Mouse (Mus musculus) frontal cortex, adult 2 months (tissue): Measurements from ENCODE around the gene Cd28. TPM values are rescaled to one million over a fixed set of nuclear protein-coding genes. Genes with fewer than 3 reads are reported as not detected.
"Not testable (repeated sequence)": the region's sequence is repeated elsewhere in the genome, so short reads cannot be mapped to it uniquely, and the experiment has no call there.

ENCODE experiments used
- DNase-seq, 2 experiments: peaks; one replicate each; pipeline ENCODE4 v3.0.0; 2022; ENCODE audit warnings: low spot score in 1 of 2; ENCODE audit errors: extremely low spot score in 1 of 2
- polyA plus RNA-seq: library from polyadenylated mRNA; depleted of rRNA; stranded (reverse); fragments of >200 nt; gene quantifications from 2 replicates; pipeline ENCODE4 v1.2.3, GENCODE M21; 2012

The Cd28 gene
- polyA plus RNA-seq, 1 experiment: 0.54 TPM

DNA sequence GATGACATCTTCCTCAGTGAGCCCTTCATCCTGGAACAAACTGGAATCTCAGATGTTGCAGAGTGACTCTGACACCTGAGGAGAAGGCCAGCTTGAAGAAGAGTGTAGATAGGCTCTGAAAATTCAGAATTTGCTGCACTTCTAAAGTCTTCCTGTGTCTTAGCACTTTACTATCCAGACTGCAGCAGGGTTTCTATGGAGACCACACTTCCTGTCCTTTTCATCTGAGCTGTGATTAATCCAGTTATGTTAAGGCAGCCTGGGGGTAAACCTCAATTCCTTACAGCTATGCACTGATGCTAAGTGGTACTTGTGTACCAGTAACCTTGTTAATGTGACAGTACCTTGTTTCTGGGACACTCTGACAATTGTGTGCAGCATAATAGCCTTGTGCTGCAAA is 77.1 kb downstream of the Cd28 start:
- peak; percentile 4 to 24 for DNase-seq

DNA sequence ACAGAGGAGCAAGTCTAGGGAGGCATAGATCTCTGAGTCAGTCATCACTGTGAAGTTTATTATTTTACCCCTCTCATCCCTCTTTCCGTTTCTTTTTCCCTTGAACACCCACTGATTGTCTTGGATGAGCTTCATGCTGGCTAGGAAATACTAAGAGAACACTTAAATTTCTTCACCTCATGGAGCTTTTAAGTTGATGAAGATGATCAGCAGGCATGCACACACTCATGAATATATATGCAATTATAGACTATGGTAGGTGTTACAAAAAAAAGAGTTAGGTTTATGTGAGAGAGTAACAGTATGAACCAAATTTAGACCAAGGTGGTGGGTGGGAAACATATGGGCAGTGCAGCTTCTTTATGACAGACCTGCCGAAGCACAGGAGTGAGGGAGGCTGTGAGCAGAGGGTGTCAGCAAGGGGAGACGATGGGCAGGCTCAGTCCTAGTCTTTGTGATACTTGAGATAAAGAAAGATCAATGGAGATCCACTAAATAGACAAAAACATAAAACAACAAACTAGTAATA is 79.1 kb downstream of the Cd28 start:
- peak; percentile 33 to 53 for DNase-seq

DNA sequence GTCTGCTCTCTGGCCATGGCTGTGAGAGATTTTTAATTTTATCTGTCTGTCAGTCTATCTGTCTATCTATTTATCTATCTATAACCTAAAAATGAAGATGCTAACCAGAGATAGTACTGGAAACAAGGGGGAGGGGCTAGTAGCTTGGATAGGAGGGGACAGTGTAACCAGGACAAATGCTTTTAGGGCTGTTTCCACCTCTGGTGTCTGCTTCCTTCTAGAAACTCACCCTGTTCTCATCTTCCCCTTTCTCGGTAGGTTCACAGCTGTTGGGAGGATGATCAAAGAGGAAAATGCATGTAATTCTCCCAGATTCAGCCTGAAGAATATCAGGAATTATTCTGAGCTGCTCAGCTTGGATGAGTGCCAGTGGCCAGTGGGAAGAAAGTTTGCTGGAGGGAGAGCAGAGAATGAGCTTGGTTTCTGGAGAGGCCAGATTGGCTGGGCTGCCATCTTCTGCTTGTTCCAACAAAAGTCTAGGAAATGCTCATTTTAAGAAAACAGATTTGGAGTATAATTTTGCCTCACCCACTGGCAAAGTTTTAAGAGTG is 83.3 kb downstream of the Cd28 start:
- peak in 1 of 2 experiments; percentile 29 for DNase-seq

DNA sequence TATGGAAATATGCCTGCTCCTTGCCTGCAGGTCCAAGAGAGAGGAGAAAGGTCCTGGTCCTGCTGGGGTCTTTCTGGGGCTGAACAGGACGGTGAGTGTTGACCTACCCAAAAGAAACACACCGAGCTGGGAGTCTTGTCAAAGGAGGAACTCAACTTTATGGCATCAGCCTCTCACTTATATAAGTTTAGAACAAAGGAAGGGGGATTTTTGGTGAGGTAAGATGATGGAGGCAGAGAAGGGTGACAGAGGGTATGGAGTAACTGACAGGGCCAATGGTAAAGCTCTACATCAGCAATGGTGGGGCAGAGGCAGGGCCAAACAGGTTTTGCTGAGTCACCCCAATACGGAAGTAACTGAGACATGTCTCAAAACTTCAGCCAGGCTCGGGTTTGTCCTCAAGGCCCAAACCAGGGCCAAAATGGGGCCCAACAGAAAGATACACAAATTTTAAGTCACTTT is 84.6 kb downstream of the Cd28 start:
- no peak for DNase-seq

DNA sequence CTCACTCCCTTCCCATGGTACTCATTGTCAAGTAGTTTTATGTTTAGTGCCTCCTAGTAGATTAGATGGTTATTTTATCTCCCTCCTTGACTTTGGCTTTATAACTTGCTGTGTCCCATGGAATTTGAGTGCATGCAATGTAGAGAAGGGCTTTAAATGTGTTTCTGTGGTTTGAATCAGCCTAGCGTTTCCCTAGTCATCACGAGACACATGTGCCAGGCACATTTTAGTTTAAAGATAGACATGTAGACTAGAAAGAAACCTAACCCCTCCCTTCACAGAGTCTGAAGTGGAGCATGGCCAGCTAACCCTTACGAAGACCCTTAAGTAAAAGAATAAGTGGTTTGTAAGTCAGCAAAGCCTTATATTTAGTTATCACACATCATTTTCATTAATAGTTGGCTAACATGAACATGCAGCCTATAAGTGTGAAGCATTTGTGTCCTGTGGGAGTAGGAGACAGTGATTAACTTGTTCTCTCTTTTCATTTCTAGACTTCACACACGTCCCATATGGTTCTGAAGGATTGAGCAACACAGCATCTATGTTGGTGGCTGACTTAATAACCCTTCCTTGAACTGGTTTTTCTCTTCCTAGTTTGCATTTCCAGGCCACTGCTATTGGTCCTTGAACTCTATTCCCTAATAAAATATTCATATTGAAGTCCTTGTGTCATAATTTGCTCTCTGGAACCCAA is 86.7 kb downstream of the Cd28 start:
- no peak for DNase-seq

DNA sequence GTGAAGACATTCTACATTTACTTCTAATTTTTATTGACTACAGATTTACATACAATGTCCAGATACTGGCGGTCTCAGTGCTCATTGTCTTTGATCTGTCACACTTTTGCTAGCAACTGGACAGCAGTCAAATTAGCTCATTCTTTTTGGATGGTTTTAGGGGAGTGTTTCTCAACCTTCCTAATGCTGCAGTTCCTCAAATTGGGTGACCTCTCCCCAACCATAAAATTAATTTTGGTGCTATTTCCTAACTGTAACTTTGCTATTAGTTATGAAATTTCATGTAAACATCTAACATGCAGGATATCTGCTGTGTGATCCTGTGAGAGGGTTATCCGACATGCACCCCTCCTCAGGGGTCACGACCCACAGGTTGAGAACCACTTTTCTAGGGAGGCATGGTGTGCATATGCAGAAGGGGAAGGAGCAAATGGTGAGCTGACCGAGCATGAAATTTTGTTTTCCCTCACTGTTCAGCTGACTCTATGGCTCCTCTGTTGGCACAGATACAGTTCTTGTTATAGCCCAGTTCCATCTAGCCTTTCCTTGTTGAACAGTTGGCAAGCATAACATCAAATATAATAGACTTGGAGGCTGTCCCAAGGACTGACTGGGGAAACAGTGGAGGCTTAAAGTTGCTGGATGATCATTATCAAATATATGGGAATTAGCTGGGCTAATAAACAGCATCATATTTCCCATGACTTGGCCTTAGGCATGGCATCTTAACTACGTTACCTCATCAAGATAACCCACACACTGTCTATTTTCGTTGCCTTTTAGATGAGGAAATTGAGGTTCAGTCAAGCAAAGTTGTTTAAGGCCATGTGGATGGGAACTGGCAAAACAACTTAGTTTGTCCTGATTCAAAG is 87.5 kb downstream of the Cd28 start:
- no peak for DNase-seq

DNA sequence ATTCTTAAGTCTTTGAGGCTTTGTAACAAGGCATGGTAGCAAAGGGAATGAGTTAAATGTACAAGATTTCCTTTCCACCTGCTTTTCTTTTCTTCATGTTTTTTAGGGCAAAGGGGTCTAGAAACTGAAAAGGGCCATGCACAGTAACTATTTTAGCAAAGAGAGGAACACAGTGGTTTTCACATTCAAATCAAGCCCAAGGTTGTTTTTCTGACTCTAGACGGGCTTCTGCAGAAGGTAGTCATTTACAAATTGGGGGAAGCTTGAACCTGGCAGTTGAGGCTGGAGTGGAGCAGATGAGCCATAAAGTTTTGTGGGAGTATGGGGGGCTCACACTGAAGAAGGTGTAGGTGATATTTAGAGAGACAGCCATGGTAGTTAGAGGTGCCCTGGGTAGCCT is 88.6 kb downstream of the Cd28 start:
- no peak for DNase-seq

DNA sequence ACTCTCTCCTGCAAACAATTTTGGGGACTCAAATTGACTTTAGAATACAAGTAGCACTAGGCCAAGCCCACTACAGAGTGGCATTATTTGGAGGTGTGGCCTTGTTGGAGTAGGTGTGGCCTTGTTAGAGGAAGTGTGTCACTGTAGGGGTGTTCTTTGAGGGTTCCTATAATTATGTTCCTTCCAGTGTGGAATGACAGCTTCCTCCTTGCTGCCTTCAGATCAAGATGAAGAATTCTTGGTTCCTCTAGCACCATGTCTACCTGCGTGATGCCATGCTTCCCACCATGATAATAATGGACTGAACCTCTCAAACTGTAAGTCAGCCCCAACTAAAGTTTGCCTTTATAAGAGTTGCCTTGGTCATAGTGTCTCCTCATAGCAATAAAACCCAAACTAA is 91.1 kb downstream of the Cd28 start:
- no peak for DNase-seq

DNA sequence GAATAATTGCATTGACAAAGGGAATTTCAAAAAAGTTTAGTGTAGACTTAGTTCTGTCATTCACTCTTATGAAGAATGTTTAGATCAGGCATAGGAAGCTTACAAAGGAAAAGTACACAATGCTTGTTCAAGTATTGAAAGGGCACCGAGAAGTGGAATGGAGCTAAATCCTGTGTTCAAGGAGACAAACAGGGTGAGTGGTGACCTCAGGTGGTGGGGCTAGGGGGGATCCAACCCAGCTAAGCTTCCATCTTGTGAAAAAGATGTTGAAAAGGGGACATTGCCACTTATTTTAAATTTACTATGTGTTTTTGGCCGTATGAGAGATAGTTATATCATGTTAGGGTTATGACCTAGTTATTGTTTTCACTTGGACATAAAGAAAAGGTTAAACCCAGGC is 91.9 kb downstream of the Cd28 start:
- DNase-seq: no peak

DNA sequence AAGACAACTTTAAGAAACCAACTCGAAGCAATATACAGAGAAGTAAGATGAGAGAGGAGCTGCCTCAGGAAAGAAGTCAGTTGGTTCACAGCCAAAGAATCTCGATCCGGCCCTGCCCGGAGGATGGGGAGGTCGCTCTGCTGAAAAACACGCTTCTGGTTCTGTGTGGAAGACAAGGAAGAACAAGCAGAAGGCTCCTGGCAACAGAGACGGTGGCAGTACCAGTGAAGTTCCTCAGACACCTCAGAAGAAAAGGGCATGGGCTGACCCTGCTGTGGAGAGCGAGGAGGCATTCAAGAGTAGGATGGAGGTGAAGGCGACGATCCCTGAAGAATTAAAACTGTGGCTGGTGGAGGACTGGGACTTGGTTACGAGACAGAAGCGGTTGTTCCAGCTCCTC is 92.6 kb downstream of the Cd28 start:
- no peak for DNase-seq

DNA sequence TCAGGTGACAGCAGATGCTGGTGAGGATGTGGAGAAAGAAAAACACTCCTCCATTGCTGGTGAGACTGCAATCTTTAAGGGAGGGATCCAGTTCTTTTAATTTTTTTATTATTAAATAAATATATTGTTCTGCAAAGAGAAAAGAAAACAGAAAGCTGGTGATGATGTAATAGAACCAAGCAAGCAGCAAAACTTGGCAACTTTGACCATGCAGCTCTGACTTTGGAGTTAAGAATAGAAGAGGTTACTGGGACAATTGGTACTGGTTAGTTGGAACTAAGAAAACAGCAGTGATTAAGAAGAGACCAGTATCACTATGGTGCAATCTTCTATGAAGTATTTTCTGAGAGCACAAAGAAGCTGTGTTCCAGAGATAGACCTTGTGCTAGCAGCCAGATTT is 94.2 kb downstream of the Cd28 start:
- no peak for DNase-seq

DNA sequence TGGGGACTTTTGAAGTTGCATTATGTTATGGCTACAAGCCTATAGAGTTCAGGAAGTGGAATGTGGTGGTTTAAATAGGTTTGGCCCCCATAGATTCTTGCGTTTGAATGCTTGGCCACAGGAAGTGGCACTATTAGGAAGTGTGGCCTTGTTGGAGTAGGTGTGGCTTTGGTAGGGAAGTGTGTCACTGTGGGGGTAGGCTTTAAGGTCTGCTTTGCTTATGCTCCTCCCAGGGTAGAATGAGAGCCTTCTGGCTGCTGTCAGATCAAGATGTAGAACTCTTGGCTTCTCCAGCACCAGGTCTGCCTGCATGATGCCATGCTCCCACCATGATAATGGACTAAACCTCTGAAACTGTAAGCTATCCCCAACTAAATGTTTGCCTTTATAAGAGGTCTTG is 95.4 kb downstream of the Cd28 start:
- DNase-seq: no peak

DNA sequence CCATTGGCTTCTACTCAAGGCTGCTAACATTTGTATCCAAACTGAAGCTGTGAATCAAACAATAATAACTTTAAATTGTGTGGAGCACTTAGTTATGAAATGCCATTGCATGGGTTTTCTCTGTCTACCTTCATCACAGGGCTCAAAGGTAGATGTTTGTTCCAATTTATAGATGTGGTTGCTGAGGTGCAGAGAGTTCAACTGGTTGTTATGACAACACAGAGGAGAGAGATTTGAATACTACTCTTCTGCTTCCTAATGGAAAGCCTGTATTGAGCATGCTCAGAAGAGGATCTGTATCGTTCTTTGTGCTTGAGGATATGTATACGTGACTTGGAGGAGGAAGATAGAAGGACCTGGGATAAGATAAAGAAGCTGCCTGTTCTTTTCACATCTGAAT is 96.8 kb downstream of the Cd28 start:
- no peak for DNase-seq

DNA sequence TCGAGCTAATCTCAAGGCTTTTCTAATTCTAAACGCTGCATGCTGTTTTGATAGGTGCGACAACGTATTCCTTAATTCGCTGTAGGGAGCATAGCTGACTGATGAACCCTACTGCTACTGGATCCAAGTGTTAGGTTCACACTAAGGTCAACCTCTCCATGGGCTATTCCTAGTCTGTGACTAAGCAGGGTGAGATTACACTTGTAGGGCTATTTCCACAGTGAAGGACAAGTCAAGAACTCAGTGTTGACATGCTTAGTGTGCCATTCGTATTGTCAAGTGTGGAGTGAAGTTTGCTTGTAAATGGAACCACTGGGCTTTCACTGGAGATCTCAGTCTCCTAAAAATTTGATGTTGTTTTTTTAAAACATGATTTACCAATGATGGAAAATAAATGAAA is 99.3 kb downstream of the Cd28 start:
- no peak for DNase-seq

DNA sequence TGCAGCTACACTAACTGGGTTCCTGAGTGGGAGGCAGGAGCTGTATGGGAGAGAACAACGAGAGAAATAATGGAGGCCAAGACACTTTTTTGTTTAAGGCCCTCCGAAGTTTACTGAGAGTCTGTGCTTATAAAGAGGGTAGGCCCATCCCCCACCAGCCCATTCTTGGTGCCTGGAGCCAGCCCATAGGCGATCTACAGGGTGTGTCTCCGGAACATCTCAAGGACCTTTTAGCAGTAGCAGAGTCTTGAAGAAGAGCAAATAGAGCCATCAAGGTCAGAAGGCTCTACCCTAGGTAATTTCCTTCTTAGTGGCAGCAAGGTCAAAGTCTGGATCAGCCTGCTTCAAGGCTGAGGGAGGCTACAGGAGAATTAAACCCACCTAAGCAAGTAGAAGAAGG is 101.9 kb downstream of the Cd28 start:
- not testable (repeated sequence) for DNase-seq

DNA sequence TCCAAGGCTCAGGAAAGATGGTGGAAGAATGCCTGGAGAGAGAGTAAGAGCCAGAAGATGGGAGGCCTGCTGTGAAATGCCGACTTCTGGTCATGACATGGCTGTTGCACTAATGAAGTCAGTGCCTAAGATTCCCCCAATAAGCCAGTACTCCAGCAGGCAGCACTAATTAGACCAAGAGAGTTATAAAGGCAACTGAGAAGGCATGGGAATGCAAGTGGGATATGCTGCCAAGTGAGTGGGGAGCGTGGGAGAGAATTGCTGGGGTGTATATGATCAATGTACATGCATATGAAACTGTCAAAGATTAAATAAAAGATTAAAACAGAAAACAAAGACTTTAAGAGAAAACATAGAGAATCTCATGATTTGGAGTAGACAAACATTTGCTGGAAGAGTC is 103.4 kb downstream of the Cd28 start:
- DNase-seq: no peak

DNA sequence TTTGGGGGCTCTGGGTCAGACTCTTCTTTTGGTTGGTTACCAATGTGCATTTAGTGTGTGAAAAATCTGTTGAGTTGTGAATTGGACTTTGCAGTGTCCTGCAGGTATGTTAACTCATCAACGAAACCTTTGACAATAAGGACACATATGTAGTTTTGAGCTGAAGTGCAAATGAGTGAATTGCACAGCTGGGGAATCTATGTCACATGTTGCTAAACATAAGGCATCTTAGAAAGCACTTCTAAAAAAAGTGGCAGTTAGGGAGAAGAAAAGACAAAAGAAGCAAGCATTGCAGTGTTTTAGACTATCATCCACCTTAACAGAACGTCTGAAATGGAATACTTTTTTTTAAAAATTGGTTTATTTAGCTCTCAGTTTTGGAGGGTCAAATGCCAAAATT is 104.4 kb downstream of the Cd28 start:
- no peak for DNase-seq

DNA sequence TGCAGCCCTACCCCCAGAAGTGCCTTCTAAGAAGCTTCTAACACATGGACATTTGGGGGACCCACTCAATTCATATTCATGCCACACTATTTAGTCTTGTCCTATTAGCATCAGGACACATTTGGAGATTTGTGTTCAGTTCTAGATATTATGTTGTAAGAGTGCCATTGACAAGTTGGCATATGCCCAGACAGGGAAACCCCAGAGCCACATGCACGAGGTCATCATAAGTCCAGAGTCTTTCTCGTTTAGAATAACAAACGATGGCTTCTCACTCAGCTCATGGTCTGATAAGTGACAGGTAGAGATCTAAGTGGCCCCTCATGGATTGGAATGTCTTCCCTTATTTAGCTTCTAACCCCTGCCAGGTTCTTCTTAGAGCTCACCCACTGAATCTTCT is 105.0 kb downstream of the Cd28 start:
- no peak for DNase-seq
